Mouse (Mus musculus): ENCODE results near the gene Gosr2.

DNA sequence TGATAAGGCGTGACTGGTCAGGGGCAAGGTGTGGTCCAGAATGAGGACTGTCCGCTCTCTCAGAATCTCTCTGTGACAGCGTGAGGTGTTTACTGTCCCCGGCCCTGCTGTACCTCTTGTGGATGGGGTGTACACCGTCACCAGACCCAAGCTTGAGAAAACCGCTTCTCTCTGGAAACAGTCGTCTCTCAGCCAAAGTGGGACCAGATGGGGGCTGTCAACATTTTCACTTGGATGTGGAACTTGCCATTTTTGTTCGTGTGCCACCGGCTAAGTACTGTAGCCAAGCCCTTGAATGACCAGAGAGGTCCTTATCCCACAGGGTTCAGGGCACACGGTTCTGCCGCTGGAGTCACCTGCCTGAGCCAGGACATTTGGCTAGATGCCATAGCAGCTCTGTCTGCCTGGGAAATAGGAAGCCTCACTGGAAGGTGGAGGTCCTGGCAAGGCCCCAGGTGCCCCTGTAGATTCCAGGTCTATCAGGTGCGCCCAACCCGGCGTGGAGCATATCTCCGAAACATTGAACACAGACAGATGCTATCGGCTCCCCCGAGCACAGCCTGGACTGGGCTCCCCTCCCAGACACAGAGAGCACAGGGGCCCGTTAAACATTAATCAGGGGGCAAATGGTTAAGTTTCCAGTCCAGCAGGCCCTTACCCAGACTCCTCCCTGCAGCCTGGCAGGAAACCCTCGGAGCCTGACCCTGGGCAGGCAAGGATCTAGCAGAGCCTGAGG is 37.5 kb upstream of the Gosr2 start:
- TF ChIP-seq EP300 (optimal IDR thresholded peaks at IDR 0.05) (no peak), CTCF (IDR thresholded peaks at IDR 0.05; ENCODE audit: low read depth) (no peak)

All from stomach, postnatal 0 days (tissue).